Mouse (Mus musculus): ENCODE data around the gene Sost.
A peak's percentile ranks its signal among the peaks of the same experiment; 100 is the strongest.
"Not testable (repeated sequence)": the region's sequence is repeated elsewhere in the genome, so short reads cannot be mapped to it uniquely, and the experiment has no call there.

Gene Sost

GRCm38 (mm10) chr11:101966965-101967614 is at the start of gene Sost:
Sost (minus strand) TSS chr11:101967015.
- DNase-seq (ENCODE audit: low read depth, low spot score), result no peak

- DNase-seq (ENCODE audit: low read depth, low spot score), result no peak
These were observed 49.3 kb upstream of the Sost start for GRCm38 (mm10) chr11:102016136-102016535.

DNA sequence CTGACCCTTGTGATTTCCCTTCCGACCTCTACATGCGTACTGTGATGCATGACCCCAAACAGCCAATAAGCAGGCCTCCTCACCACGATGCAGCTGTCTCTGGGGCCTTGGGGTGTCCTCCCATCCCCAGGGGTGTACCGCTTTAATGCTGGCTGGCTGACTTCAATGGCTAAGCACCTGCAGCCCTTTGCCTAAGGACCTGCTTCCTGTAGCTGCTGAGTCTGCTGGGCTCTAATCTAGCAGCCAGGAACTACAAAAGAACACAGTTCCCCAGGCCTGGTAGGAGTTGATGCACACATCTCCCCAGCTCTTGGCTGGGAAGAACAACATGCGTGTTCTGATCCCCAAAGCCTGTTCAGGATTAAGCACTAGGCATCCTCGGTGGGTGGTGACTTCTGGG is 48.7 kb upstream of the Sost start:
- DNase-seq (ENCODE audit: low read depth, low spot score), result no peak

GRCm38 (mm10) chr11:102013201-102013600 is 46.4 kb upstream of the Sost start:
- DNase-seq (ENCODE audit: low read depth, low spot score), result no peak

- DNase-seq (ENCODE audit: low read depth, low spot score), result no peak
These were observed 44.7 kb upstream of the Sost start for GRCm38 (mm10) chr11:102011510-102011909.

DNA sequence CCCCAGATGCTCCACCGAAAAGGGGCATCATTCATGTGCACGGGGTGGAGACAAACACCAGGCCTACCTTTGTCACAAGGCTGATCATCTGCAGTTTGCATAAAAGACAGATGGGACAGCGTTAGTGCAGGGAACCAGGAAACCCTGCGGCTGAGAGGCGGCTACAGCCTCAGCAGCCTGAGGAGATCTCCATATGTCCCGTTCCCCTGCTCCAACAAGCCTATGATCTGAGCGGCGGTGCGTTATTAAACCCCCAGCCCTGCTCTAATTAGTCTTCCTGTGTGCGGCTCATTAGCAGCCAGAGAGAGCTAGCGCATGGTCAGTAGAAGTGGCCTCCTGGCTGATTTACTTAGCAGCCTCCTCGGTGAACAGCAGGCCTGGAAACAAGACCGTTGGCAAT is 43.3 kb upstream of the Sost start:
- peak; percentile 49 for DNase-seq (ENCODE audit: low read depth, low spot score)

GRCm38 (mm10) chr11:102008954-102009637 is 42.3 kb upstream of the Sost start:
- no peak for DNase-seq (ENCODE audit: low read depth, low spot score)

DNA sequence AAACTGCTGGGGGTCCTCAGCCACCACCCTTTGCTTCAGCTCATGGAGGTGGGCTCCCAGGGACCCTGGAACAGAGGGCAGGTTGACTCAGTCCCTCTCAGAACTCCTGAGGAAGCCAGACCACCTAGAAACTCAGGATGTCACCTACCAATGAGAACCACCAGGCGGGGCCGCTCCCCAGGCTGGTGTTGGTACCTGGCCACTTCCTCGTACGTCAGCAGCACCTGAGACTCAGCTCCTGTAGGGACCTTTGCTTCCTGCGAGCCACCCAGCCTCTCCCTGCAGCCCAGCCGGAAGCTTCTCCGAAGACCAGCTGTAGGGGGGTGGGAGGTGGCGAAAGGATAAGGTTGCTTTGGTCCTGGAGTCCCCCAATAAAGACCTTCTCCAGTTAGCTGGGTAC is 41.6 kb upstream of the Sost start:
- no peak for DNase-seq (ENCODE audit: low read depth, low spot score)

DNA sequence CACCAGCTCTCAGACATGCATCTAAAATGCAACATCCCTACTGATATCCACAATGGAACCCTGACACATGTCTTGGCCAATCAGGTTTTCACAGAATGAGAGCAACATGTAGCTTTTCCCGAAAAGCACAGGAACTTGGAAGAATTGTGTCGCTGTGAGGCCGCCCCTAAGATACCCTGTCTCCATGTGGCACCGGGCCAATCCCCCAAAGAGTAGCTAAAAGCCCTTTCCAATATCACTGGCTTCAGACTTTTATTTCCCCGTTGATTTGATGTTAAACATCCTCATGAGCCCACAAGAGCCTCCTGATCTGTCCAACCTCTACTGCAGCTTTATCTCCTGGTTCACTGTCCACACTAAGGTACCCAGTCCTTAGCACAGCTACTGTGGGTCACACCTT is 39.9 kb upstream of the Sost start:
- DNase-seq (ENCODE audit: low read depth, low spot score), result no peak

DNA sequence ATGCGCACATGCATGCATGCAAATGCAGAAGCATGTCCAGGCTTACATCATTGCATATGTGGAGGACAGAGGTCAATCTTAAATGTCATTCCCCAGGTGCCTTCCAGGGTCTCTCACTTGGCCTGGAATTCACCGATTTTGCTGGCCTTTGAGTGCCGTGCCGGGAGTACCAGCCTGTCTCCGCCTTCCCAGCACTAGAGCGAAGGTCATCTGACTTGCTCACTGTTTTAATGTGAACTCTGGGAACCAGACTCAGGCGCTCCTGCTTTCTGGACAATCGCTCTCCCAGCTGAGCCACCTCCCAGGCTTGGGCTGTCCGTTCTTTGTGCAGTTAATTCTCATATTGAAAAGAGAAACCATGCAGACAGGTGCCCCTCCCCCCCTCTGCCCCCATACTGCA is 39.5 kb upstream of the Sost start:
- no peak for DNase-seq (ENCODE audit: low read depth, low spot score)

DNA sequence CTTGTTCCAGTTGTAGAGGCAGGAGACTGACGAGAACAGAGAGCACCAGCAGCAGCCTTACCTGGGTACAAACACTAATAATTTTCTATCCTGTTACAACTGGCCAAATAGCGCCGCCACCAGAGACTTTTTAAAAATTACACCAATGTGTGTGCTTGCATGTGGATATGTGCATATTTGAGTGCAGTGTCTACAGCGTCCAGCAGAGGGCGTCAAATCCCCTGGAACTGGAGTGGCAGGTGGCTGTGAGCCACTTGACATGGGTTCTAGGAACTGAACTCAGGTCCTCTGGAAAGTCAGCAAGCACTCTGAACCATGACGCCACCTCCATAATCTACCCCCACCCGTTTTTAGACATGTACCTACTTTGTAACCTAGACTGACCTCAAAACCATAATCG is 37.4 kb upstream of the Sost start:
- DNase-seq (ENCODE audit: low read depth, low spot score), result no peak

DNA sequence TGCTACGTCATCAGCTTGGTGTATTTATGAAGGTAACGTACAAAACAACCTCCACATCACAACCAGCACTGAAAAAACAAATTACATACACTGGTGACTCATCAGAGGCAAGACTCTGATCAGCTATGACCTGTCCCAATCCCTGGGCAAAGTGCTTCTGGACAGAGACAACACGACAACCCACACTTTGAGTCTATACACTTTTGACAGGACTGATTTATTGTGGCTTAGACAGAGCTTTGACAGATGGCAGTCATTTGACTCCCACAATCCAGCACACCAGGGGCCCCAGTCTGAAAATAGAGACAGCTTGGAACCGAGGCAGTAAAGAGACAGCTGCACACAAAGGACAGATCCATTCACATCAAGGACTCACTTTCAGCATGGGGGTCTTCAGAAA is 32.7 kb upstream of the Sost start:
- no peak for DNase-seq (ENCODE audit: low read depth, low spot score)

DNA sequence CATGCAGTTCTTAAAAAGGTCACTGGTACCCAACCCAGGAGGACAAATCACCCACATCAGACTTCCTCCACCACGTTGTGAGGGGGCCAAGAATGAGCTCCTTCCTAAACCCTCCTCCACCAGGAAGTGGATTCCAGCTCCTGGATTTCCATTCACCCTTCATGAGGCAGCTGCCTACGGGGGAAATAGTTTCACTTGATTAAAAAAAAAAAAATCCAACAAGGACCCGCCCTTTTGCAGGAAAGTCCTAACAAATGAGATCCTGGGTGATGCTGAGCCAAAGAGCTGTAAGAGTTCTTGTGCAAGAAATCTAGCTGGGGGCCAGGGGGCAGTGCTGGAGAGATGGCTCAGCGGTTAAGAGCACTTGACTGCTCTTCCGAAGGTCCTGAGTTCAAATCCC is 31.4 kb upstream of the Sost start:
- DNase-seq (ENCODE audit: low read depth, low spot score), result no peak

- DNase-seq (ENCODE audit: low read depth, low spot score), result no peak
These were observed 29.1 kb upstream of the Sost start for GRCm38 (mm10) chr11:101995938-101996337.

GRCm38 (mm10) chr11:101994100-101994499 is 27.3 kb upstream of the Sost start:
- no peak for DNase-seq (ENCODE audit: low read depth, low spot score)

GRCm38 (mm10) chr11:101992411-101992810 is 25.6 kb upstream of the Sost start:
- no peak for DNase-seq (ENCODE audit: low read depth, low spot score)

DNA sequence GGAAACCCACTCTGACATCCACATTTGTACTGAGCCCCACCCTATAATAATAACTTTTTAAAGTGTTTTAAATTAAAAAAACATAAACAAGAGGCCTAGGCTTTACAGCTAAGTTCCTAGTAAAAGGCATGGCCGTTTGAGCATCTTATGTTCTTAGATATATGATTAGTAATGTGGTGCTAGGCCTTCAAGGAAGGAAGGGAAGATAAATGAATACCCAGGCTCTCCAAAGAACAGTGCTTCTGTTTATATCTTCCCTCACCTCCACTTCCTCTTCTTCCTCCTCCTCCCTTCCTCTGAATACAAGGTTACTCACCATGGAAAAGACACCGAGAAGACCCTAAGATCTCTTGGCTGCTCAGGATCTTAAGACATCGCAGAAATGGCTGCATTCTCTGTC is 25.0 kb upstream of the Sost start:
- DNase-seq (ENCODE audit: low read depth, low spot score), result no peak

DNA sequence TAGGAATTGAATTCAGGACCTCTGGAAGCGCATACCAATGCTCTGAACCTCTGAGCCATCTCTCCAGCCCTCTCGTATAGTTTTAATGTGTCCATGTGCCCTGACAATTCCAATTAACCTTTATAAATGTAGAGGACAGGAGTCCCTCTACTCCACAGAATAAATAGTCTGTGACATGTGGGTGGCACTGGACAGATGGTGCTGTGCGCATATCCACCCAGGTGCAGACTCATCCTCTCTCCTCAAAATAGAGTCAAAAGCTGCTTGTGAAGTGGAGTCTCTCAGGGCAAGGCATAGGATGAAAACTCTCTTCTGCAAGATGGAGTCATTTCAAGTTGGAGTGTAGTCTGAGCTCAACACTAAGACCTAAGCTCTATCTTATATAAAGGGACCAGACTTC is 23.4 kb upstream of the Sost start:
- no peak for DNase-seq (ENCODE audit: low read depth, low spot score)

- DNase-seq (ENCODE audit: low read depth, low spot score), result no peak
These were observed 20.1 kb upstream of the Sost start, which contains the start of gene Dusp3 for GRCm38 (mm10) chr11:101986913-101987312. Dusp3 (minus strand) TSS chr11:101987013.

DNA sequence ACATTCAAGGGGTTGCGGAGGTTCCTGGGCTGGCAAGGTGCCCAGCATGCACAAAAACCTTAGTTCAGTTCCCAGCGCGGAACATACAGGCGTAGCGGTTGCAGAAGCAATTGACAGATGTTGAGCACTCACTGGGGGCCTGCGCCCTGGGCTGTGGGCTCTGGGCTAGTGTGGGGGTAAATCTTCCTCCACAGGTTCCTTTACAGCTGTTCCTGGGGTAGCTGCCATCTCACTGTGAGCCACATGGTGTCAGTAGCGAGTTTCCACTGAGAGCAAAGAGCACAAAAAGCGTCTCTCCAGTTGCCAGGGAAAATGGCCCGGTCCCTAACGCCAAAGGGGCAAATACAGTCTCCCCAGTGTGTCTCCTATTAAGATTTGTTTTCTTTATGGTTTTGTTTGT is 19.2 kb upstream of the Sost start:
- DNase-seq (ENCODE audit: low read depth, low spot score), result peak; percentile 90

GRCm38 (mm10) chr11:101985450-101985849 is 18.6 kb upstream of the Sost start:
- not testable (repeated sequence) for DNase-seq (ENCODE audit: low read depth, low spot score)

GRCm38 (mm10) chr11:101984054-101985025 is 17.5 kb upstream of the Sost start, which contains the start of gene Cfap97d1:
Cfap97d1 (plus strand) TSS chr11:101984279.
- DNase-seq (ENCODE audit: low read depth, low spot score), result peak; percentile 97
